Mouse (Mus musculus) embryonic fibroblast, embryonic 13.5 days (primary cell): Measurements from ENCODE around the gene Nup98.

Experiments
- CTCF ChIP-seq: IDR thresholded peaks from 2 replicates; pipeline ENCODE4 v1.5.1; 2011; ENCODE audit warnings: mild to moderate bottlenecking, control low read depth, low read length, moderate library complexity, borderline replicate concordance; ENCODE audit not compliant: insufficient read depth
- POLR2A ChIP-seq: IDR thresholded peaks from 2 replicates; pipeline ENCODE4 v1.6.1; 2011; ENCODE audit warnings: low read depth, mild to moderate bottlenecking, control low read depth, low read length, moderate library complexity

DNA sequence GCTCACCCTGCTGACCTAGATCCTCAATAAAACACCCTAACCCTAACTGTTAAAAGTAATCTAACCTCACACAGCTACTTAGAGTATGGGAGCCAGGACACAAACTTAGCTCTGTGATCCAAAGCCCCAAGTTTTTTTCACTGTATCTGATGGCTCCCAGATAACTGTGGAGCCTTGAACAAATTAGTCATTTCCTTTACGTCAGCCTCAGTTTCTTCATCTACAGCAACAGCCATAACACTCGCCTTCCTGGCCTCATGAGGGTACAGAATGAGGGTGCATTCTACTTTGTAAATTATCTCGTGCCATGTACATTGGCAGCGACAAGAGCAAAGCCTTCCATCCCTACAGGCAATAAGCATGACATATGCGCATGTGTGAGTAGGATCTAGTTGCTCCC is 32.4 kb upstream of the Nup98 start:
- TF ChIP-seq CTCF (no peak), POLR2A (no peak)
